Mouse (Mus musculus): ENCODE measurements around the gene Gm4491.
A peak's percentile ranks its signal among the peaks of the same experiment; 100 is the strongest.

Gm4491 gene

GRCm38 (mm10) chr14:57082863-57083262, 32.8 kb downstream of the Gm4491 start:
- DNase-seq (ENCODE audit: low read depth), result no peak

- no peak for DNase-seq (ENCODE audit: low read depth)
These were observed 40.1 kb downstream of the Gm4491 start for GRCm38 (mm10) chr14:57075537-57075936.

- DNase-seq (ENCODE audit: low read depth), result peak; percentile 59
These were observed 45.8 kb downstream of the Gm4491 start for GRCm38 (mm10) chr14:57069906-57070305.

- no peak for DNase-seq (ENCODE audit: low read depth)
These were observed 49.6 kb downstream of the Gm4491 start for GRCm38 (mm10) chr14:57066053-57066452.
